Mouse (Mus musculus): ENCODE measurements around the gene Ap3d1. TPM values are rescaled to one million over a fixed set of nuclear protein-coding genes. Genes with fewer than 3 reads are reported as not detected.
A peak's percentile ranks its signal among the peaks of the same experiment; 100 is the strongest.

Gene Ap3d1
- polyA plus RNA-seq, 1 experiment from 2014 or later = 59.3 TPM

GRCm38 (mm10) chr10:80763502-80763901, 21.4 kb upstream of the Ap3d1 start:
- no peaks in the 10 kb centered on the region for H3K27me3 ChIP-seq (ENCODE audit: control insufficient read depth, insufficient read depth, low read length)
- WGBS (ENCODE audit: insufficient replicate concordance) = 86% methylated on average over 2 of the region's 2 CpGs
- no peak overlapping the region for H3K9ac ChIP-seq (ENCODE audit: low read depth, low read length)
- no peak overlapping the region for H3K4me3 ChIP-seq (ENCODE audit: low read depth, low read length)
- H3K27ac ChIP-seq (ENCODE audit: low read depth, low read length) = no peak overlapping the region
- no peak for ATAC-seq (replicated peaks; ENCODE audit: insufficient number of reproducible peaks, low FRiP score, low TSS enrichment)
- H3K4me1 ChIP-seq (ENCODE audit: control insufficient read depth, insufficient read depth, low read length) = peaks cover 31% of the 10 kb centered on the region
- H3K36me3 ChIP-seq (ENCODE audit: control insufficient read depth, insufficient read depth, low read length) = peaks cover 9% of the 10 kb centered on the region
- no peaks in the 10 kb centered on the region for H3K9me3 ChIP-seq (replicated peaks; ENCODE audit: control insufficient read depth, low read length)
- H3K4me2 ChIP-seq = no peak overlapping the region

DNA sequence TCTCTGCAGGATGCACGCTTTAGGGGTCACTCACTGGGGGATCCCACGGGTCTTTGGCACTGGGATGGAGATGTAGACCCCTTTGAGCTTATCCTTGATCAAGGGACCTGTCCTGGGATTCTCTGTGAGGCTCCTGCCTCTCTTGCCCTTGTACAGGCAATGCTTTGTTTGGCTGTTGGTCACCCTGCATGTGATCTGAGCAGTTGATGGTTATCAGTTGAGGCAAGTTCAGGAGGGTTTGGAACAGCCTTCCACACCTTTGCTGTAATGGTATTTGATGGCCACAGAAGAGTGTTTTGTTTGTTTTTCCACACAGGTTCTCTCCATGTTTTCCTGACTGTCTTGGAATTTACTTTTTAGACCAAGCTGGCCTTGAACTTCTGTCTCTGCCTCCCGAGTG, 19.8 kb upstream of the Ap3d1 start:
- peaks cover 48% of the 10 kb centered on the region for H3K4me1 ChIP-seq (ENCODE audit: control insufficient read depth, insufficient read depth, low read length)

GRCm38 (mm10) chr10:80760596-80761524, 18.8 kb upstream of the Ap3d1 start:
- H3K4me2 ChIP-seq = no peak overlapping the region; the same call in 1 of the 2 replicates
- WGBS (ENCODE audit: insufficient replicate concordance) = 79% methylated on average over 4 of the region's 4 CpGs
- peaks cover 51% of the 10 kb centered on the region for H3K4me1 ChIP-seq (ENCODE audit: control insufficient read depth, insufficient read depth, low read length)
- no peaks in the 10 kb centered on the region; the same call in 1 of the 2 replicates for H3K36me3 ChIP-seq (ENCODE audit: control insufficient read depth, insufficient read depth, low read length)
- H3K27me3 ChIP-seq (ENCODE audit: control insufficient read depth, insufficient read depth, low read length) = no peaks in the 10 kb centered on the region
- no peak for ATAC-seq (replicated peaks; ENCODE audit: insufficient number of reproducible peaks, low FRiP score, low TSS enrichment)
- no peak overlapping the region for H3K27ac ChIP-seq (ENCODE audit: low read depth, low read length)
- peak overlapping the region; percentile 43; the same call in 1 of the 2 replicates for H3K9ac ChIP-seq (ENCODE audit: low read depth, low read length)
- H3K4me3 ChIP-seq (ENCODE audit: low read depth, low read length) = no peak overlapping the region
- no peaks in the 10 kb centered on the region for H3K9me3 ChIP-seq (replicated peaks; ENCODE audit: control insufficient read depth, low read length)

More for the DNA sequence above, 19.8 kb upstream of the Ap3d1 start:
- Histone ChIP-seq H3K4me2 (no peak overlapping the region), H3K9ac (ENCODE audit: low read depth, low read length) (no peak overlapping the region), H3K27me3 (ENCODE audit: control insufficient read depth, insufficient read depth, low read length) (no peaks in the 10 kb centered on the region), H3K27ac (ENCODE audit: low read depth, low read length) (no peak overlapping the region), H3K36me3 (ENCODE audit: control insufficient read depth, insufficient read depth, low read length) (peaks cover 3% of the 10 kb centered on the region), H3K4me3 (ENCODE audit: low read depth, low read length) (no peak overlapping the region), H3K9me3 (replicated peaks; ENCODE audit: control insufficient read depth, low read length) (no peaks in the 10 kb centered on the region)
- WGBS (ENCODE audit: insufficient replicate concordance) = 77% methylated on average over 3 of the region's 3 CpGs
- ATAC-seq (replicated peaks; ENCODE audit: insufficient number of reproducible peaks, low FRiP score, low TSS enrichment) = no peak

DNA sequence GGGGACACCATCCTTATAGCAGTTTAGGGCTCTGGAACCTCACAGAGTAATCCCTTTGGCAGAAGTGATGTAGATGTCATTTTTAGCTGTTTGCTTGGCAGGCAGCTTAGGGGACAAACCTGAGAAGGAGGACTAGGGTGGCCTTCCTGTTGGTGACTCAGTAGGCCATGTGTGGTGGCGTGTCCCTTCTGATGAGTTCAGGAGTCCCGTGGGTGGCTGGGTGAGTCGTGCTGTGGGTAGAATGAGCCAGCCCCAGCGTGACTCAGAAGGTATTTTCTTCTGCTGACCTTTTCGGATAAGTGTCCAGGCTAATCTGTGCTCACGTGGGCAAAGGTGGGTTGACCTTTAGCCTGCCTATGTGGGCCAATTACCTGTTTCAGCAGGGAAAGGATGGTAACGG, 16.6 kb upstream of the Ap3d1 start:
- H3K9me3 ChIP-seq (replicated peaks; ENCODE audit: control insufficient read depth, low read length) = no peaks in the 10 kb centered on the region
- no peak overlapping the region for H3K9ac ChIP-seq (ENCODE audit: low read depth, low read length)
- no peak overlapping the region for H3K4me3 ChIP-seq (ENCODE audit: low read depth, low read length)

GRCm38 (mm10) chr10:80757717-80758116, 15.7 kb upstream of the Ap3d1 start:
- WGBS (ENCODE audit: insufficient replicate concordance) = 29% methylated on average over 5 of the region's 5 CpGs
- Histone ChIP-seq H3K27me3 (ENCODE audit: control insufficient read depth, insufficient read depth, low read length) (no peaks in the 10 kb centered on the region), H3K27ac (ENCODE audit: low read depth, low read length) (no peak overlapping the region), H3K4me1 (ENCODE audit: control insufficient read depth, insufficient read depth, low read length) (peaks cover 51% of the 10 kb centered on the region), H3K4me2 (peak overlapping the region; percentile 79), H3K9me3 (replicated peaks; ENCODE audit: control insufficient read depth, low read length) (no peaks in the 10 kb centered on the region), H3K9ac (ENCODE audit: low read depth, low read length) (peak overlapping the region; percentile 40; the same call in 1 of the 2 replicates), H3K36me3 (ENCODE audit: control insufficient read depth, insufficient read depth, low read length) (no peaks in the 10 kb centered on the region; the same call in 1 of the 2 replicates), H3K4me3 (ENCODE audit: low read depth, low read length) (0 out of 2 replicates have a peak overlapping the region, but pooled peaks have one; percentile 3)
- ATAC-seq (replicated peaks; ENCODE audit: insufficient number of reproducible peaks, low FRiP score, low TSS enrichment) = no peak

More for the DNA sequence above, 16.6 kb upstream of the Ap3d1 start:
- WGBS (ENCODE audit: insufficient replicate concordance) = 72% methylated on average over 7 of the region's 7 CpGs
- Histone ChIP-seq H3K27me3 (ENCODE audit: control insufficient read depth, insufficient read depth, low read length) (no peaks in the 10 kb centered on the region), H3K4me1 (ENCODE audit: control insufficient read depth, insufficient read depth, low read length) (peaks cover 51% of the 10 kb centered on the region), H3K36me3 (ENCODE audit: control insufficient read depth, insufficient read depth, low read length) (no peaks in the 10 kb centered on the region; the same call in 1 of the 2 replicates), H3K27ac (ENCODE audit: low read depth, low read length) (no peak overlapping the region; the same call in 1 of the 2 replicates), H3K4me2 (no peak overlapping the region)
- no peak for ATAC-seq (replicated peaks; ENCODE audit: insufficient number of reproducible peaks, low FRiP score, low TSS enrichment)

- Histone ChIP-seq H3K9ac (ENCODE audit: low read depth, low read length) (peak overlapping the region; percentile 46; the same call in 1 of the 2 replicates), H3K9me3 (replicated peaks; ENCODE audit: control insufficient read depth, low read length) (no peaks in the 10 kb centered on the region), H3K4me3 (ENCODE audit: low read depth, low read length) (peak overlapping the region; percentile 93), H3K27me3 (ENCODE audit: control insufficient read depth, insufficient read depth, low read length) (no peaks in the 10 kb centered on the region), H3K27ac (ENCODE audit: low read depth, low read length) (no peak overlapping the region), H3K4me2 (peak overlapping the region; percentile 79), H3K36me3 (ENCODE audit: control insufficient read depth, insufficient read depth, low read length) (no peaks in the 10 kb centered on the region), H3K4me1 (ENCODE audit: control insufficient read depth, insufficient read depth, low read length) (peaks cover 58% of the 10 kb centered on the region)
- WGBS (ENCODE audit: insufficient replicate concordance) = 68% methylated on average over 4 of the region's 4 CpGs
- ATAC-seq (replicated peaks; ENCODE audit: insufficient number of reproducible peaks, low FRiP score, low TSS enrichment) = no peak
Observed at GRCm38 (mm10) chr10:80756967-80757366, 14.9 kb upstream of the Ap3d1 start.

DNA sequence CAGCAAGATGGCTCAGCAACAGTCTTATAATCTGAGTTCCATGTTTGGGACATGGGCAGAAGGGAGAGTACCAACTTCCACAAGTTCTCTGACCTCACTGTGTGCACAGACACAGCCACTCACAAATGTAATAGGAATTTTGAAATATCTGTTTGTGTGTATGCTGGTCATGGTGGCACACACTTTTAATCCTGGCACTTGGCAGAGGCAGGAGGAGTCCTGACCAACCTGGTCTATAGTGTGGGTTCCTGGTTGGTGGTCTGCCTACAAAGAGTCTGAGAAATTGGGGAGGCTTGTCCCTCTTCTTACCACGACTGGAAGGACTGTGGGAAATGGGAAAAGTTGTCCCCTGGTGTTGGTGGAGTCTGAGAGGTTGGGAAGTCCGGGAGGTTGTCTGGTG, 14.4 kb upstream of the Ap3d1 start:
- no peak for ATAC-seq (replicated peaks; ENCODE audit: insufficient number of reproducible peaks, low FRiP score, low TSS enrichment)
- WGBS (ENCODE audit: insufficient replicate concordance) = 45% methylated on average over 2 of the region's 2 CpGs
- Histone ChIP-seq H3K27me3 (ENCODE audit: control insufficient read depth, insufficient read depth, low read length) (no peaks in the 10 kb centered on the region), H3K4me2 (peak overlapping the region; percentile 79), H3K9ac (ENCODE audit: low read depth, low read length) (peak overlapping the region; percentile 99), H3K36me3 (ENCODE audit: control insufficient read depth, insufficient read depth, low read length) (no peaks in the 10 kb centered on the region), H3K4me1 (ENCODE audit: control insufficient read depth, insufficient read depth, low read length) (peaks cover 58% of the 10 kb centered on the region), H3K9me3 (replicated peaks; ENCODE audit: control insufficient read depth, low read length) (no peaks in the 10 kb centered on the region), H3K27ac (ENCODE audit: low read depth, low read length) (no peak overlapping the region), H3K4me3 (ENCODE audit: low read depth, low read length) (peak overlapping the region; percentile 93)

GRCm38 (mm10) chr10:80756099-80756498, 14.0 kb upstream of the Ap3d1 start:
- H3K9ac ChIP-seq (ENCODE audit: low read depth, low read length) = peak overlapping the region; percentile 99
- peak overlapping the region; percentile 93 for H3K4me3 ChIP-seq (ENCODE audit: low read depth, low read length)
- H3K9me3 ChIP-seq (replicated peaks; ENCODE audit: control insufficient read depth, low read length) = no peaks in the 10 kb centered on the region
- H3K27ac ChIP-seq (ENCODE audit: low read depth, low read length) = no peak overlapping the region
- H3K4me2 ChIP-seq = peak overlapping the region; percentile 79
- peaks cover 54% of the 10 kb centered on the region for H3K4me1 ChIP-seq (ENCODE audit: control insufficient read depth, insufficient read depth, low read length)
- H3K36me3 ChIP-seq (ENCODE audit: control insufficient read depth, insufficient read depth, low read length) = no peaks in the 10 kb centered on the region
- ATAC-seq (replicated peaks; ENCODE audit: insufficient number of reproducible peaks, low FRiP score, low TSS enrichment) = no peak
- no peaks in the 10 kb centered on the region for H3K27me3 ChIP-seq (ENCODE audit: control insufficient read depth, insufficient read depth, low read length)
- 22% methylated on average over 3 of the region's 3 CpGs for WGBS (ENCODE audit: insufficient replicate concordance)
